Mouse (Mus musculus) adrenal gland, adult 2 months (tissue): ENCODE data around the gene Prph2. TPM values are rescaled to one million over a fixed set of nuclear protein-coding genes. Genes with fewer than 3 reads are reported as not detected.

ENCODE experiments used
- DNase-seq: peaks from one replicate; pipeline ENCODE4 v3.0.0; 2021
- polyA plus RNA-seq: library from polyadenylated mRNA; depleted of rRNA; stranded (reverse); fragments of >200 nt; gene quantifications from 2 replicates; pipeline ENCODE4 v1.2.3, GENCODE M21; 2012; rRNA removed
- total RNA-seq, 2 experiments: library from RNA; stranded (reverse); gene quantifications; 2 replicates each; pipeline ENCODE4 v1.2.3; 2021

Prph2 gene
- total and polyA plus RNA-seq, 3 experiments, result not detected

GRCm38 (mm10) chr17:46963186-46963585 lies 52.9 kb downstream of the Prph2 start:
- DNase-seq, result no peak

- DNase-seq, result no peak
These were observed 56.6 kb downstream of the Prph2 start for GRCm38 (mm10) chr17:46966892-46967291.

DNA sequence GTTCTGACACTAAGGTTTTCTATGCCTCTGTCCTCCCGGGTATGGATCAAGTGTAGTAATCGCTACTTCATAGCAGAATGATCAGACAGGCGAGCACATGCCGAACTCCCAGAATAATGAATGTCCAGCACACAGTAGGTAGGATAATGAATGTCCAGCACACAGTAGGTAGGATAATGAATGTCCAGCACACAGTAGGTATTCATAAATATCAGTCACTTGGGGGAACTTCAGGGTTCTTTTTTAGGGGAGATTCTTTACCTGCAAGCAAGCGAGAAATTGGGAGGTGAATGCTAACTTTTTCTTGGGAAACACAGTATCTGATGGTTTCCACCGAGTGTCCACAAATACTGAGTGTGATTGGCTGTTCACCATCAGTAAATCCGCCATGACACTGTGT lies 62.3 kb downstream of the Prph2 start:
- DNase-seq, result no peak

Other genes starting within 250 kb of the Prph2 start
- gene Rrp36, start 236.1 kb upstream of the Prph2 start, total RNA-seq, result 10 to 100 TPM; 24.2 to 28.5 TPM
- gene Rrp36, start 236.1 kb upstream of the Prph2 start, polyA plus RNA-seq, result 21.7 and 23.8 TPM in 2 replicates
- 100 to 1,000 TPM; 106 to 114 TPM for gene Mea1, start 231.7 kb upstream of the Prph2 start, total RNA-seq
- gene Mea1, start 231.7 kb upstream of the Prph2 start, polyA plus RNA-seq, result 44.9 and 50.8 TPM in 2 replicates
- gene Klhdc3, start 229.5 kb upstream of the Prph2 start, total RNA-seq, result 10 to 100 TPM; 57.5 to 64.0 TPM
- 78.2 and 100 TPM in 2 replicates for gene Klhdc3, start 229.5 kb upstream of the Prph2 start, polyA plus RNA-seq
- 10 to 100 TPM; 42.6 to 50.3 TPM for gene Ppp2r5d, start 205.3 kb upstream of the Prph2 start, total RNA-seq
- 44.2 and 46.1 TPM in 2 replicates for gene Ppp2r5d, start 205.3 kb upstream of the Prph2 start, polyA plus RNA-seq
- 10 to 100 TPM; 49.5 to 69.2 TPM for gene Pex6, start 199.0 kb upstream of the Prph2 start, total RNA-seq
- gene Pex6, start 199.0 kb upstream of the Prph2 start, polyA plus RNA-seq, result 167 and 190 TPM in 2 replicates
- gene Gnmt, start 181.3 kb upstream of the Prph2 start, total RNA-seq, result 1 to 10 TPM; 1.2 to 6.5 TPM
- 1.0 and 4.0 TPM in 2 replicates for gene Gnmt, start 181.3 kb upstream of the Prph2 start, polyA plus RNA-seq
- gene Cnpy3, start 158.2 kb upstream of the Prph2 start, total RNA-seq, result 10 to 100 TPM; 53.7 to 59.5 TPM
- 53.9 and 56.7 TPM in 2 replicates for gene Cnpy3, start 158.2 kb upstream of the Prph2 start, polyA plus RNA-seq
- not detected for gene Ptcra, start 146.7 kb upstream of the Prph2 start, total RNA-seq
- gene Ptcra, start 146.7 kb upstream of the Prph2 start, polyA plus RNA-seq, result 0.27 TPM in 1 of 2 replicates, not detected in the other
- 10 to 100 TPM; 73.1 to 74.1 TPM for gene 2310039H08Rik, start 137.8 kb upstream of the Prph2 start, total RNA-seq
- gene 2310039H08Rik, start 137.8 kb upstream of the Prph2 start, polyA plus RNA-seq, result 296 and 305 TPM in 2 replicates
- 10 to 100 TPM; 74.6 to 85.9 TPM for gene Rpl7l1, start 127.8 kb upstream of the Prph2 start, total RNA-seq
- 6.5 and 8.0 TPM in 2 replicates for gene Rpl7l1, start 127.8 kb upstream of the Prph2 start, polyA plus RNA-seq
- 10 to 100 TPM; 22.6 to 25.1 TPM for gene Bicral, start 52.0 kb upstream of the Prph2 start, total RNA-seq
- 6.1 and 7.7 TPM in 2 replicates for gene Bicral, start 52.0 kb upstream of the Prph2 start, polyA plus RNA-seq
- 10 to 100 TPM; 13.1 to 23.8 TPM for gene Tbcc, start 19.8 kb upstream of the Prph2 start, total RNA-seq
- 17.2 and 18.5 TPM in 2 replicates for gene Tbcc, start 19.8 kb upstream of the Prph2 start, polyA plus RNA-seq
- 10 to 100 TPM; 57.6 to 87.4 TPM for gene Ubr2, start 100.1 kb downstream of the Prph2 start, total RNA-seq
- 36.2 and 41.4 TPM in 2 replicates for gene Ubr2, start 100.1 kb downstream of the Prph2 start, polyA plus RNA-seq